Mouse (Mus musculus) testis, adult 2 months (tissue): ENCODE results near the gene Rybp. TPM values are rescaled to one million over a fixed set of nuclear protein-coding genes. Genes with fewer than 3 reads are reported as not detected.

Source experiments
- H3K27ac ChIP-seq: fragments of 200-500 bp; 2 replicates; pipeline ENCODE4 v1.5.1; 2012; ENCODE audit warnings: low read depth, low read length; ENCODE audit not compliant: control insufficient read depth, insufficient read depth
- H3K27me3 ChIP-seq: fragments of 200-500 bp; 2 replicates; pipeline ENCODE4 v1.6.1; 2012; ENCODE audit warnings: mild to moderate bottlenecking, low read length, moderate library complexity; ENCODE audit not compliant: control insufficient read depth, insufficient read depth
- H3K36me3 ChIP-seq: fragments of 200-500 bp; 2 replicates; pipeline ENCODE4 v1.6.1; 2012; ENCODE audit warnings: mild to moderate bottlenecking, low read length; ENCODE audit not compliant: control insufficient read depth, insufficient read depth
- H3K4me1 ChIP-seq: fragments of 200-500 bp; 2 replicates; pipeline ENCODE4 v1.6.1; 2012; ENCODE audit warnings: low read length; ENCODE audit not compliant: control insufficient read depth, insufficient read depth
- H3K4me3 ChIP-seq: fragments of 200-500 bp; 2 replicates; pipeline ENCODE4 v1.5.1; 2012; ENCODE audit warnings: low read depth, mild to moderate bottlenecking, low read length, moderate library complexity, mixed read lengths; ENCODE audit not compliant: control insufficient read depth
- CTCF ChIP-seq: fragments of 200-500 bp; IDR thresholded peaks from 2 replicates; pipeline ENCODE4 v1.5.1; 2012; ENCODE audit warnings: low read depth, mild to moderate bottlenecking, inconsistent platforms, low read length, moderate library complexity; ENCODE audit not compliant: control insufficient read depth, insufficient read depth, insufficient replicate concordance
- POLR2A ChIP-seq: fragments of 200-500 bp; IDR thresholded peaks from 2 replicates; pipeline ENCODE4 v1.6.1; 2012; ENCODE audit warnings: low read depth, mild to moderate bottlenecking, inconsistent platforms, low read length, moderate library complexity; ENCODE audit not compliant: control insufficient read depth
- polyA plus RNA-seq: library from polyadenylated mRNA; depleted of rRNA; stranded (reverse); fragments of >200 nt; gene quantifications from 2 replicates; pipeline ENCODE4 v1.2.3, GENCODE M21; 2012

Gene Rybp
- polyA plus RNA-seq, 1 experiment: 43.4 TPM

DNA sequence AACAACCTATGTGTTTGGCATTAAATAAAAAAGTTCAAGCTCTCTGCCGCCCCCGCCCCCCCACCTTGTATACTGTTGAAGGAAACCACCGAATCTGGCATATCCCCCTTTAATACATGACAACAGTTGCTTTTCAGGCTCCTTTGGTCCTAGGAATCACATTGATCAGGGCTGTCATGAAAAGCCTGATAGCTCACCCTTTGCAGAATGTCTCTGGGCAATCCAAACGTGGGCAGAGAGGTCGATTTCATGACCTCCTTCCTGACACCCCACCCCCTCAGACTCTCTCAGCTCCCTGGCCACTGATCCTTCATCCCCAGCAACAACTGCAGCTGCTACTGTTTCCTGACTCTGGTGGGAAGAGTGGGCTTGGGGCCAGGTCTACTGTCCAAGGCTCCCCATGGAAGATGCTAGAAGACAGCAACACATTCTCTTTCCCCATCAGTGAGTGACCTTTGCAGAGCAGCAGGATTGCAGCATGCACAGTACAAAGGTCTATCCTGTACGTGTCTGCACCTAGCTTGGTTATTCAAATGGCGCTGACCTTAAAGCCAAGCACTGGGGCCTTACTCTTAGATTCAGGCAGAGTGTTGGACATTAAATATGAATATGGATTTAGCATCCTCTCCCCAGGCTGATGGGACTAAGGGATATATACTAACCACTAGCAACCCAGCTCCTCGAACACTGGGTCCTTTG lies 14.3 kb upstream of the Rybp start:
- no peaks in the 10 kb centered on the region for H3K27me3 ChIP-seq
- no peak overlapping the region for H3K4me3 ChIP-seq
- H3K36me3 ChIP-seq: no peaks in the 10 kb centered on the region
- no peak for TF ChIP-seq POLR2A
- no peak for TF ChIP-seq CTCF
- no peaks in the 10 kb centered on the region for H3K4me1 ChIP-seq
- H3K27ac ChIP-seq: no peak overlapping the region

DNA sequence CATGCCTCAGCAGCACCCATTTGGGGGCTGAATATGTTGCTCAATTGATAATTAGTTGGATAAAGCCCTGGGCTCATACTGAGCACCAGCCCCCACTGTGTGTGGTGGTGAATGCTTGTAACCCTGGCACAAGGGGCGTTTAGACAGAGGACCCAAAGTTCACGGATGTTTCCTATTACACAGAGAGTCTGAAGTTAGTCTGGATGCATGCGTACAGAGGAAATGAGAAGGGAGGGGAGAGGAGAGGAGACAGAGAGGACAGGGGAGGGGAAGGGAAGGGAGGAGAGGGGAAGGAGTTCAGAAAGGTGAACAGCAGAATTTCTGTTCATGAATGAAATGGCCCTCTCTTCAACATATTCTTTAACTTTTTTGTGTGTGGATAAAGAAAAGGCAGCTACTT lies 13.5 kb upstream of the Rybp start:
- no peaks in the 10 kb centered on the region for H3K4me1 ChIP-seq
- H3K4me3 ChIP-seq: no peak overlapping the region
- no peak overlapping the region for H3K27ac ChIP-seq
- H3K36me3 ChIP-seq: no peaks in the 10 kb centered on the region
- no peaks in the 10 kb centered on the region for H3K27me3 ChIP-seq
- TF ChIP-seq POLR2A (no peak), CTCF (no peak)

DNA sequence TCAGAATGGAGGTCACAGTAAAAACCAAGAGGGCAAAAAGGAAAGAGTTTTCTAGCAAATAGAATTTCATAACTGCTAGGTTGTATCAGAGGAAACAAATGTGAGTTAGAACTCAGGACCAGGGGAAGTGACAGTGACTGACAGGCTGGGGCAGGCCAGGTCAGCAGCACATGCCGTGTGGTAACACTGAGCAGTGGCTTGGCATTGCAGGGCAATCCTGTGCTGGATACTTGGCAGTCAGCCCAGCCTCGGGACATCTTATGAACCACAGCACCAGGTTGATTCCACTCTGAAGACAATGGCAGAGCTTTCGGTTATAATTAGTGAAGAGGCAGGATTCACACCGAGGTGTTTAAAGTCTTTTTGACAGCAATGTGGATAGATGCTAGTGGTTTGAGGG lies 11.7 kb upstream of the Rybp start:
- H3K36me3 ChIP-seq: no peaks in the 10 kb centered on the region
- H3K4me1 ChIP-seq: no peaks in the 10 kb centered on the region
- H3K27ac ChIP-seq: no peak overlapping the region
- H3K27me3 ChIP-seq: no peaks in the 10 kb centered on the region
- TF ChIP-seq CTCF: no peak
- no peak for TF ChIP-seq POLR2A
- no peak overlapping the region for H3K4me3 ChIP-seq

DNA sequence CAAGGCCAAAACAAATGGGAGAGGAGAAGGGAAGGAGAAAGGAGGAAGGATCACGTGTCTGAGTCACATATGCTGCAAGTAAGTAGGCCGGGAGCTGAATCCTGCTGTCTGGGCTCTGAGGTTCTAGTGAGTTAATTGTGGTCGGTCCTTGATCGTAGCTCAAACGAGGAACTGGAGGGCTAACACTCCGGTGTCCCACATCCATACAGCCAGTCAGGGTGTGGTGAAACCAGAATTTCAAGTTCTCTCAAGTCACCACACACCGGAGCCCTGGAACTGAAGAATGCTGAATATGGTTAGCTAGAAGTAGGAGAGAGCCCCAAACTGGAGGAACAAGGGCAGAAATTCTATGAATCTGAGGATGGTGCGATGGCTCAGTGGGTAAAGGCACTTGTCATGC lies 10.3 kb upstream of the Rybp start:
- H3K4me3 ChIP-seq: no peak overlapping the region
- no peak overlapping the region for H3K27ac ChIP-seq
- H3K27me3 ChIP-seq: no peaks in the 10 kb centered on the region
- TF ChIP-seq POLR2A: no peak
- no peak for TF ChIP-seq CTCF
- no peaks in the 10 kb centered on the region for H3K4me1 ChIP-seq
- no peaks in the 10 kb centered on the region for H3K36me3 ChIP-seq

DNA sequence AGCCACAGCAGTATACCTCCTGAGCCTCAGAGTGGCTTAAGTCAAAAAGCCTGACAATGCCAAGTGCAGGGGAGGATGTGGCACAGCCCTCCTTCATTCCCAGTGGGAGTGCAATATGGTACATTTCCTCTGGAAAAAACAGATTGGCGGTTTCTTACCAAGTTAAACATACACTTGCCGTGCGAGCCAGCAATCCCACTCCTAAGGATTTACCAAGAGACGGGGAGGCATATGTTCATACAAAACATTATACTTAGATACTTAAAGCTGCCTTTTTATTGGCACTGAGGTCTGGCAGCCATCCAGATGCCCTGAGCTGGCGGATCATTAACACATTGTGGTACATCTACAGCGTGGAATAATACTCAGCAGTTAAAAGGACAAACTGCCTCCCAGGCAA lies 5.1 kb upstream of the Rybp start:
- H3K4me1 ChIP-seq: peaks cover 6% of the 10 kb centered on the region
- H3K36me3 ChIP-seq: no peaks in the 10 kb centered on the region
- no peak overlapping the region for H3K27ac ChIP-seq
- no peak for TF ChIP-seq CTCF
- TF ChIP-seq POLR2A: no peak
- no peaks in the 10 kb centered on the region for H3K27me3 ChIP-seq
- H3K4me3 ChIP-seq: no peak overlapping the region

DNA sequence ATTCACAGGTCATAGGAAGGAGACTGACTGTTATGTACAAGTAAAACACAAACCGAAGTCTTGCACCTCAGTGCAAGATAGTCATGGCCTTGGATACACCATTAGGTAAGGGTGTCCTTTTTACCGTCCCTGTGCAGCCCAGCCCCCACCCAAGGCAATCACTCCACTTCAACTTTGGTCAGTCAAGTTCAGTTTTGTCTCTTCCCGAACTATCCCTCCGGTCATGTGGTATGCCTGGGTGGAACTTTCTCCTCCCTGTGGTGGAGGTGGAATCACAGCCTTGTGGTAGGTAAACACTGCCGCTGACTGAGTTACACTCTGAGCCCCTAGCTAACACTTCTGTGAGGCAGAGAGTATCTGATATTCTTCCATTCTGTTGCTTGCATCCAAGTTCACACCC lies 1.8 kb upstream of the Rybp start:
- Histone ChIP-seq H3K27ac (no peak overlapping the region), H3K36me3 (no peaks in the 10 kb centered on the region), H3K4me3 (no peak overlapping the region), H3K4me1 (peaks cover 6% of the 10 kb centered on the region), H3K27me3 (no peaks in the 10 kb centered on the region)
- no peak for TF ChIP-seq CTCF
- TF ChIP-seq POLR2A: no peak

DNA sequence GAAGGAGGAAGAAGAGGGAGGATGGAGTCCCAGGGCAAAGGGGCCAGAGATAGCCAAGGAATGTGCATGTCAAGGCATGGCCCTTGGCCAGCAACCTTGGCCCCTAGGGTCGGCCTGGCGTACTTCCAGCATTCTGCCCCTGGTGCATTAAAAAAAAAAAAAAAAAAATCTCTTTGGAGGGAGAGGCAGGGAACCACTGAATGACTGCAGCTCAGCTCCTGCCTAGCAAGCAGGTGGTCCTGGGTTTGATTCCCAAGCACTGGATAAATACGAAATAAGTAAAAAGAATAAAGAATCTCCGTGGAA lies 1.4 kb upstream of the Rybp start:
- Histone ChIP-seq H3K27ac (no peak overlapping the region), H3K4me3 (no peak overlapping the region)

DNA sequence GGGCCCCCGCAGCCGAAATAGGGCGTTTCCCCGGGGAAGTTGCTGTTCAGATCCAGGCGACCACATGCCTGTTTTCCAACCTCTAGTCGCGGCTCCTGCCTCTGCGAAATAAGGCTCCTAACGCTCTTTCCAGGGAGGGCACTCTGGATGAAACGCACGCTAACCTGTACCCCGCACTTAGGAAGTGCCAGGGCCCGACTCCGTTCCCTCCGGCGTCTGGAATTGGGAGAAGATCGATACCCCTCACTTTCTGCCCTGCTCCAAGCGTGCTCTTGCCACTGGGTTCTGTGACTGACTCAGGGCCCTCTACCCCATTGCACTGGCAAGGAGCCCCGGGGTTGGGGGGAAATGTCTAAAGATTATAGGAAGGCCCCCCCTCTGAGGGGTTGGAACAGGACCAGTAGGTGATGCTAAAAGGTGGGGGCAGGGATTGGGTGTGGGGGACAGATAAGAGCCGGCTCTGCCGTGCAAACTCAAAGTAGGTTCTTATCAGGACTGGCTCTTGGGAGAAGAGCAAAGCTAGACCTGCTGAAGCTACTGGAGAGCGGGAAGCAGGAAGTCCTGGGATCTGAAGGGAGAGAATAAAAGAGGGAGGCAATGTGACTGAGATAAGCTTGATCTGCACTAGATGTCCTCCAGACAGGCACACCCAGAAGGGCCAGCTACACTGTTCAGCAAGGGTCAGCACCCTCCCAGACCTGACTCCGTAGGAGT lies 888 bp upstream of the Rybp start:
- Histone ChIP-seq H3K36me3 (no peaks in the 10 kb centered on the region), H3K27me3 (no peaks in the 10 kb centered on the region), H3K27ac (peak overlapping the region; percentile 58), H3K4me1 (peaks cover 6% of the 10 kb centered on the region), H3K4me3 (peak overlapping the region; percentile 71)
- TF ChIP-seq CTCF: no peak
- no peak for TF ChIP-seq POLR2A

More for the DNA sequence above, 1.4 kb upstream of the Rybp start:
- Histone ChIP-seq H3K27me3 (no peaks in the 10 kb centered on the region), H3K4me1 (peaks cover 6% of the 10 kb centered on the region), H3K36me3 (no peaks in the 10 kb centered on the region)
- TF ChIP-seq CTCF: no peak
- TF ChIP-seq POLR2A: no peak
